Mouse (Mus musculus) lung, adult 2 months (tissue): Measurements from ENCODE around the gene Hist1h2bh. TPM values are rescaled to one million over a fixed set of nuclear protein-coding genes. Genes with fewer than 3 reads are reported as not detected.
A peak's percentile ranks its signal among the peaks of the same experiment; 100 is the strongest.

Source experiments
- DNase-seq: peaks from one replicate; pipeline ENCODE4 v3.0.0; 2022
- H3K4me1 ChIP-seq: fragments of 200-500 bp; 2 replicates; pipeline ENCODE4 v1.6.1; 2011; ENCODE audit warnings: low read length; ENCODE audit not compliant: control insufficient read depth, insufficient read depth
- H3K4me3 ChIP-seq: fragments of 200-500 bp; replicated peaks from 2 replicates; pipeline ENCODE3; 2011; ENCODE audit warnings: low read depth, mild to moderate bottlenecking, control low read depth, low read length; ENCODE audit errors: extremely low read depth
- CTCF ChIP-seq: fragments of 200-500 bp; IDR thresholded peaks from 2 replicates; pipeline ENCODE4 v1.5.1; 2011; ENCODE audit warnings: mild to moderate bottlenecking, low read length, control low read depth; ENCODE audit not compliant: insufficient read depth
- POLR2A ChIP-seq: fragments of 200-500 bp; IDR thresholded peaks from 2 replicates; pipeline ENCODE4 v1.6.1; 2011; ENCODE audit warnings: low read depth, mild to moderate bottlenecking, control low read depth, low read length, borderline replicate concordance; ENCODE audit errors: extremely low read depth
- WGBS: fragments of 180-500 bp; shearing (Covaris S2); methylation state at CpG from one replicate; pipeline ENCODE4 v1.1.7; 2018; 5-methylcytosine and 5-hydroxymethylcytosine counted together
- polyA plus RNA-seq: library from polyadenylated mRNA; depleted of rRNA; stranded (reverse); fragments of >200 nt; gene quantifications from 2 replicates; pipeline ENCODE4 v1.2.3, GENCODE M21; 2012

Gene Hist1h2bh
- polyA plus RNA-seq, 1 experiment: 0.66 TPM

DNA sequence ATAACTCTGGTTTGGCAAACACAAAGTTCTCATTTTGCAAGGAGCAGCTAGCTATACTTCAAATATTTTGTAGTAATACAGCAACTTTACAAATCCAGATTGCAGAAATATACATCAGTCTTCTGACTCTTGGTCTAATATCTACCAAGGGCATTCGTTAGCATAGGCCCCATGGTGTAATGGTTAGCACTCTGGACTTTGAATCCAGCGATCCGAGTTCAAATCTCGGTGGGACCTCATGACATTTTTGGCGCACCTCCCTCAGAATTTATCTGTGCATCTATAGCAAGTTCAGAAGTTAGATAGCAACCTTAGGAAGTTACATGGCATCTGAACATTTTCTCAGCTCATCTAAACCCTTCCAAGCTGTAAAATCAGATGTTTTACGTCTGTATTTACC, 24.3 kb downstream of the Hist1h2bh start:
- peak; percentile 71 for DNase-seq
- TF ChIP-seq CTCF (no peak), POLR2A (no peak)
- Histone ChIP-seq H3K4me3 (peak overlapping the region; percentile 54), H3K4me1 (no peaks in the 10 kb centered on the region; the same call in 1 of the 2 replicates)
- WGBS: 0% methylated on average over 6 of the region's 6 CpGs

DNA sequence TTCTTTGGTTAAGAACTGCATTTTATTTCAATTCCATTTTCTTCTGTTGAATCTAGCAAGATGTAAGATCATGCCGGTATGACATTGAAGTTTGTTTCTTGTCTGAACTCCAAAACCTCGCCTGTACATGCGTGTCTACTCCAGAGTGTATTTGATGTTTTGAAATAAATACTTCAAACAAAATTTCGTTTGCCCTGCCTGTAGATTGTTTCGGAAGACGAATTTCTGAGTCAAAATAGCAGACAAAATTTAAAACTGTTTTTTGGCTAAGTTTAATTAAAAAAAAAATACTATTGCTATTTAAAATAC, 24.9 kb downstream of the Hist1h2bh start:
- no peak for TF ChIP-seq CTCF
- no peak for TF ChIP-seq POLR2A
- peak overlapping the region; percentile 84 for H3K4me3 ChIP-seq
- 1% methylated on average over 6 of the region's 6 CpGs for WGBS
- H3K4me1 ChIP-seq: no peaks in the 10 kb centered on the region; the same call in 1 of the 2 replicates
- DNase-seq: no peak

DNA sequence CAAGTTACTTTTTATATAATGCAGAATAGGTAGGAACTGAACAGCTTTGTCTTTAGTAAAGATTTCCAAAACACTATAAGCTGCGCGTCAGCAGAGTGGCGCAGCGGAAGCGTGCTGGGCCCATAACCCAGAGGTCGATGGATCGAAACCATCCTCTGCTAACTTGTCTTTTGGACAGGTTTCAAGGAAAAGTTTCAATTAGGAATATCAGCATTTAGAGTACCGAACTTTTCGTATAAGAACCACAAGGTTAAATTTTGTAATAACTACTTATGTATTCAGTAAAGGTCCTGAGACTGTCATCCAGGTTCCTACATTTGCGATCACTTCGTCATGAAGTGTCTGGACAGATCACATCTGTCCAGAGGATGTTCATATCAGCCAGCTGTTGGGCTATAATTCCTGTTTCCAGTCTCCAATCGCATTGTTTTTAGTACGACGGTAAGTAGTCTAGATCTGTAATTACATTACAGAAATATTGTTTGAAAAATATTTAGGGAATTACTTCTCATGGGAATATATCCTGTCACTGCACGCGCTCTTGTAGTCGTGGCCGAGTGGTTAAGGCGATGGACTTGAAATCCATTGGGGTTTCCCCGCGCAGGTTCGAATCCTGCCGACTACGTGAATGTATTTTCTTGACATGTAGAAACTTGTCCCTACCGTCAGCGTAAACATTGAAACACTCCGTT, 25.4 kb downstream of the Hist1h2bh start:
- H3K4me1 ChIP-seq: no peaks in the 10 kb centered on the region; the same call in 1 of the 2 replicates
- peak overlapping the region; percentile 84 for H3K4me3 ChIP-seq
- WGBS: under 1% methylated on average over 27 of the region's 27 CpGs
- DNase-seq: peak; percentile 81
- no peak for TF ChIP-seq CTCF
- no peak for TF ChIP-seq POLR2A

DNA sequence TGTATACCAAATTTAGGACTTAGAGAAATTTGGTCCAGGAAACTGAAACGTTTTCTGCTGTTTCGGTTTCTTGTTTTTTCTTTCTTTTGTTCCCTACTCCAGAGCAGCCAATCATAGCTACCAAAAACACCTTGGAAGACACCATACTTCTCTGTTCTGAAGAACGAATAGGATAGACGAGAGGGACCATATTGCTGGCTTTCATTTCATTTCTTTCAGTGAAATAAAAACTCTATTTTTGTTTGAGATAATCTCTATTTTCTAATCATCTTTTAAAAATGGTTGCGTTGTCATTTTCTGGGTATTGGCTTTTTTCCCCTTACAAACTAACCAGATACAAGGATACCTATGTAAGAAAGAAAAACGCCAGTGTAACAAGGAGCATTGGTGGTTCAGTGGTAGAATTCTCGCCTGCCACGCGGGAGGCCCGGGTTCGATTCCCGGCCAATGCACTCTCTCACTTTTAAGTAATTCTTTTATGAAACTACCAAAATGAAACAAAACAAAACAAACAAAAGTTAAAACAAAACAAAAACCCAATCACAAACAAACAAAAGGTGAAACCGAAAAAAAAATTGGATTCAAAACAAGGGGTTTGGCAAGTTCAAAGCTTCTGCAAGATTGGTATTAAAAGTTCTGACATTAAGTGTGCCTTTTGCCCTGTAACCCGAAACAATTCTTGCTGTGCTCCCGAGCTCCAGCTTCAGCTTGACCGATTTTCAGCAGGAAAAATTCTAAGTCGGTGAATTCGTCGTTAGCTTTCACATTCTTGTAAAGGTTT, 26.2 kb downstream of the Hist1h2bh start:
- WGBS: under 1% methylated on average over 19 of the region's 19 CpGs
- no peak for TF ChIP-seq POLR2A
- TF ChIP-seq CTCF: no peak
- H3K4me3 ChIP-seq: peak overlapping the region; percentile 84
- peak; percentile 71 for DNase-seq
- H3K4me1 ChIP-seq: no peaks in the 10 kb centered on the region; the same call in 1 of the 2 replicates

DNA sequence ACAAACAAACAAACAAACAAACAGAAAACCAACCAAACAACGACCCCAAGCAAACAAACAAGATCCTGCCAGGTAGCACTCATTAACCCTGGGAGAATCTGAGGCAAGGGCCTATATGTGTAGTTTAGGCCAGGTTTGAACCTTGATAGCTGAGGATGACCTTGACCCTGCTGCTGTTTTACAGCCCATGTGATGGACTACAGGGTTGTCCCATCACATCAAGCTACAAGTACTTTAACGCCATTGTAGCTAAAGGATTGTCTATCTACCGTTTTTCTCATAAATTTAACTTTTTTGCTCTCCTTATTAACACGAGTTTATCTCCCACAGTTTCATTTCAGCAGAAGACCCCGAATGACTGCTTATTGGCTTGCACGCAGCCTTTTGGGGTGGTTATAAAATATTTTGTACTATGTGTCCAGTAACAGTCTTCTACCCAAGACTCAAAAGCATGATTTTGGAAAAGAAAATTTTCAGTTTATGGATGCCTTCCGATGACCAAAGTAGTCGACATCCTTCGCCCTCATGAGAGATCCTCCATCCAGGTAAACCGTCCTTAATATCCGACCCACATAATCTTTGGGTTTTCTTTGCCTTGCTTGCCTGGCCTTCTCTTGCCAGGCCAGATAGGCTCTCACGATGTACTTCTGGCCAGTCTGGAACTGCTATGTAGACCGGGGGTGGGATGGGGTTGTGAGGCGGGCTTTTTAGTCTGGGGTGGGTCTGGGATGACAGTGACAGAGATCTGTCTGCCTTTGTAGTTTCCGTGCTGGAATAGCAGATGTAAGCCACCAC, 27.2 kb downstream of the Hist1h2bh start:
- no peak for TF ChIP-seq CTCF
- no peak for TF ChIP-seq POLR2A
- no peaks in the 10 kb centered on the region; the same call in 1 of the 2 replicates for H3K4me1 ChIP-seq
- 57% methylated on average over 15 of the region's 15 CpGs for WGBS
- no peak for DNase-seq
- no peak overlapping the region for H3K4me3 ChIP-seq

DNA sequence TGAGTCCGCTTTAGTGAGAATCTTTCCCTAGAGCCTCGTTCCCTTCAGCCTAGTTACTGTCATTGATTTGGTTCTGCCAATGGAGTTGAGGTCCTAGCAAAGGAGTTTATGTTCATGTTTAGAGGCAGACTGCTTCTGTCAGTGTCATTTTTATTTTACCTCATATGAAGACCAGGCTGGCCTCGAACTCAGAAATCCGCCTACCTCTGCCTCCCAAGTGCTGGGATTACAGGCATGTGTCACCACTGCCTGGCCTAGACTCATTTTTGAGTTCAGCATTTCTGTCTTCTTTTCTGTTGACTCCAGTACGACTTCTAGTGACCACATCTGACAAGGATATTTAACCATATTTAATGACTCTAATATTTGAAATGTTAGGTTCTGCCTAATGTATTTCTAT, 27.9 kb downstream of the Hist1h2bh start:
- no peak for TF ChIP-seq CTCF
- no peak for TF ChIP-seq POLR2A
- no peaks in the 10 kb centered on the region; the same call in 1 of the 2 replicates for H3K4me1 ChIP-seq
- no peak overlapping the region for H3K4me3 ChIP-seq
- DNase-seq: no peak
- 82% methylated on average over 5 of the region's 5 CpGs for WGBS

DNA sequence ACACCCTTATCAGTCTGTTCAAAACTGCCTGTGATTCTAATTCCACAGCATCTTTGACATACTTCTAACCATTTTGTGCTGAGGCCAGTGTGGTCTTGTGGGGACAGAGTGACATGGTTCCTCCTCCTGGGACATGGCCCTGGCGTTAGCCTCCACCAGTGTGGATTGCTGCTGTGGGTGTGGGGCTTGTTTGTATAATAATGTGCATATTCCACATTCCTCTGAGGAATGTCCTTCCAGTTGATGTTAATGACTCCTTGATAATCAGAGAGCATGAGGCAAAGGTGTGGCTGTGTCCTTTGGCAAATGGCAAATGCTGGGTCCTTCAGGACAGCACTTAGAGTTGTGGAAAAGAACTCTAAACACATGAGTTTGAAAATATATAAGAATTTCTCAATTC, 29.7 kb downstream of the Hist1h2bh start:
- WGBS: 79% methylated on average over 1 of the region's 1 CpGs
- Histone ChIP-seq H3K4me1 (no peaks in the 10 kb centered on the region), H3K4me3 (no peak overlapping the region)
- DNase-seq: no peak
- no peak for TF ChIP-seq POLR2A
- no peak for TF ChIP-seq CTCF

DNA sequence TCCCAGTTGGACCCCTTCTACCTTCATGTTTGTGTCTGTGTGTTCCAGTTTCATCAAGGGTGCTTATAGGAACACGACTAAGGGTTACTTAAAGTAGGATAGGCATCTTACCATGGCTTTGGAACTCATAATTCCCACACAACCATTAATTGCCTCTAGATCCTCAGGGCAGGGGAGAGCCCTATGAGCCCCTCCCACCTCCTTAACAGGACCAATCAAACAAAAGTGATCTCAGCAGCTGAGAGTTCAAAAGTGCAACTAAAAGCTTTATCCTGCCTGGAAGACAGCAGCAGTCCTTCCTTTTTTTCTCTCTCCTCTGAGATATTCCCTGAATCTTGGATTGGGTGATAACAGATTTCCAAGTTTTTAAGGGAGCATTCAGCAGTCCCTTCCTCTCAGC, 33.1 kb downstream of the Hist1h2bh start:
- no peak for TF ChIP-seq POLR2A
- no peak for TF ChIP-seq CTCF
- H3K4me3 ChIP-seq: no peak overlapping the region
- 26% methylated on average over 1 of the region's 1 CpGs for WGBS

DNA sequence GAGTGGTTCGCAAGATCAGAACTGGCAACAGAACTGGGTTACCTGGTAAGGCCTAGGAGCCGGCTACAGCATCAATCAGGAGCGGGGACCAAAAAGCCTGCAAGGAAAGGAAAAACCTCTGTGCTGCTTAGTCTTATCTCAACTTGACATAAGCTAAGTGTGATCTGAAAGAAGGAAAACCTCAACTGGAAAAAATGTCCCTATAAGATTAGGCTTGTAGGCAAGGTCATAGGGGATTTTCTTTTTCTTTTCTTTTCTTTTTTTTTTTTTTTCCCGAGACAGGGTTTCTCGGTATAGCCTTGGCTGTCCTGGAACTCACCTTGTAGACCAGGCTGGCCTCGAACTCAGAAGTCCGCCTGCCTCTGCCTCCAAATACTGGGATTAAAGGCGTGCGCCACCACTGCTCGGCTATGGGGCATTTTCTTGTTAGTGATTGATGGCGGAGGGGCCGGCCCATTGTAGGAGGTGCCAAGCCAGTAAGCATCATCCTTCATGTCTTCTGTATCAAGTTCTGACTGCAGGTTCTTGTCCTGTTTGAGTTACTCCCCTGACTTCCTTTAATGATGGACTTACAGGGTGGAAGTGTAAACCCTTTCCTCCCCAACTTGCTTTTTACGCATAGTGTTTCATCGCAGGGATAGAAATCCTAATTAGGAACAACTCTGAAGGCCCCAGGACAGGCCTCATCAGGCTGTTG, 36.2 kb downstream of the Hist1h2bh start:
- H3K4me3 ChIP-seq: no peak overlapping the region
- no peaks in the 10 kb centered on the region for H3K4me1 ChIP-seq
- no peak for DNase-seq
- TF ChIP-seq POLR2A: no peak
- no peak for TF ChIP-seq CTCF
- 60% methylated on average over 14 of the region's 14 CpGs for WGBS

More for the DNA sequence above, 33.1 kb downstream of the Hist1h2bh start:
- DNase-seq: no peak
- no peaks in the 10 kb centered on the region for H3K4me1 ChIP-seq
